Mouse (Mus musculus): Measurements from ENCODE around the gene Tnfrsf9. TPM values are rescaled to one million over a fixed set of nuclear protein-coding genes. Genes with fewer than 3 reads are reported as not detected.

Tnfrsf9 gene
- 0.07 and 0.09 TPM in 2 replicates for total RNA-seq (2014; rRNA removed)
- polyA plus RNA-seq (2012; rRNA removed): 0.05 and 0.15 TPM in 2 replicates

DNA sequence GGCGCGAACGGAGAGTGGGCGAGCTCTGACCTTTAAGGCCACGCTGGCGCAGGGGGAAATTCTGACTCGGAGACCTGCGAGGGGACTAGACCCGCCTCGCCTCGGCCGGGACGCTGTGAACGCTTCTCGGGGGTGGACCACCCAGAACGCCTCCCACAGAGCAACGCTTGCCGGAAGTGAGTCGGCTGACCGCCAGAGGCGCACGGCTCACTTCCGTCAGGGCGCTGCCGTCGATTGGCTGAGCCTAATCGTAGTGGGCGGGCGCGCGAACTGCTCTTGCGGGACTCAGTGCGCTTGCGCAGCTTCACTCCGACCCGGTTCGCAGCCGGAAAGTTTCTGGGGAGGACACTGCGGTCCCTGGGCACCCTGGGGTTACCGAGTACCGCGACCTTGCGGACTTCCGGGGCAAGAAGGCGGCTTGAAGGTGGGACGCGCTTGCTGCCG lies at the start of gene Tnfrsf9, which contains the start of gene Park7:
Gene Tnfrsf9, plus strand, starts transcription at position 273 of the 444 bp plus-strand sequence.
Gene Park7, minus strand, starts transcription at position 148 of the 444 bp plus-strand sequence.
- under 1% methylated on average over 48 of the region's 48 CpGs for WGBS
- Histone ChIP-seq H3K4me3 (ENCODE audit: insufficient read depth, low read depth, low read length) (peak within 1 kb of the TSS; percentile 79), H3K27me3 (ENCODE audit: control insufficient read depth, insufficient read depth, low read length) (no peaks in the 10 kb centered on the region), H3K27ac (replicated peaks; ENCODE audit: insufficient read depth, low read depth, low read length) (peak within 1 kb of the TSS; percentile 83), H3K36me3 (ENCODE audit: control insufficient read depth, insufficient read depth, low read length) (no peaks in the 10 kb centered on the region), H3K9ac (ENCODE audit: low read depth, low read length) (peak within 1 kb of the TSS; percentile 81), H3K79me2 (ENCODE audit: control insufficient read depth, insufficient read depth, low read length) (no peaks in the 10 kb centered on the region), H3K4me1 (ENCODE audit: control insufficient read depth, insufficient read depth, low read length) (peaks cover 8% of the 10 kb centered on the region; the same call in 1 of the 2 replicates)
- DNase-seq (ENCODE audit: extremely low read depth, low read depth, low spot score): peak; percentile 93
- TF ChIP-seq POLR2A (IDR thresholded peaks at IDR 0.05; ENCODE audit: extremely low read depth, insufficient read depth, low read length) (peak; percentile 76), CTCF (IDR thresholded peaks at IDR 0.05; ENCODE audit: low read depth, low read length) (peak; percentile 69)

DNA sequence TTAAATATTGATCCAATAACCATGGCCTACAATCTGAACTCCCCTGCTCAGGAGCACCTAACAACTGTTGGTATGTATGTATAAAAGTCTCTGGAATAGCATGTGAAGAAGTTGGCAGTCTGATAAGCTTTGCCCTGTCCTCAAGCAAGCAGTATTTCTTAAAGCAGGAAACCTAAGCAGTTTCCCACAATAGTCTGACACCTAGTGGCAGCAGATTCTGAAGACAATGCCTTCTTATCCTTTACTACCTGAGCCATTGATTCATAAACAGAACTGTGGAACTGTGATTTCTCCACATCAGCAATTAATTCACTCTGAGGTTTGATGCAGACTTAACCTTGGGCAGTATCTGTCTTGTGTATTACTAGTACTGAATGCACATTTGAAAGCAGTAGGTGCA lies 49.0 kb upstream of the Tnfrsf9 start:
- TF ChIP-seq CTCF (IDR thresholded peaks at IDR 0.05; ENCODE audit: low read depth, low read length) (no peak), POLR2A (IDR thresholded peaks at IDR 0.05; ENCODE audit: extremely low read depth, insufficient read depth, low read length) (no peak)
- H3K79me2 ChIP-seq (ENCODE audit: control insufficient read depth, insufficient read depth, low read length): no peaks in the 10 kb centered on the region
- peak; percentile 76 for DNase-seq (ENCODE audit: extremely low read depth, low read depth, low spot score)
- H3K4me1 ChIP-seq (ENCODE audit: control insufficient read depth, insufficient read depth, low read length): peaks cover 7% of the 10 kb centered on the region
- no peak overlapping the region for H3K4me3 ChIP-seq (ENCODE audit: insufficient read depth, low read depth, low read length)
- peaks cover 72% of the 10 kb centered on the region for H3K36me3 ChIP-seq (ENCODE audit: control insufficient read depth, insufficient read depth, low read length)
- no peak overlapping the region for H3K9ac ChIP-seq (ENCODE audit: low read depth, low read length)
- H3K27me3 ChIP-seq (ENCODE audit: control insufficient read depth, insufficient read depth, low read length): no peaks in the 10 kb centered on the region
- no peak overlapping the region for H3K27ac ChIP-seq (replicated peaks; ENCODE audit: insufficient read depth, low read depth, low read length)

DNA sequence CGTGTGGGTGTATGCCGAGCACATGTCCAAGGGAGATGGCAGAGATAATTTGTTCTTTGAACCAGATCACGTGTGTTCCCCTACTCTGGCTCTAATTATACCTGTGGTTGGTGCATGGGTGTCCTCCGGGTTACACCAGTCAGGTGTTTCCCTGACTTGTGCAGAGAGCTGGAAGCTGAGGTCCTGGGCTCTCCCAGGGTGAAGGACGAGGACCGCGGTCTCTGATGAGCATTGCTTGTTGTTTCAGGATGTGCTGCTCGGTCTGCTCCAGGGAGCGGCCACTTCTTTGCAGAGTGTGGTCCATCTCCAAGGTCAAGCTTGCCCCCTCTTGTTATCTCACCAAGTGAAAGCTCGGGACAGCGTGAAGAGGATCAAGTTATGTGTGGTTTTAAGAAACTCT lies 48.3 kb upstream of the Tnfrsf9 start:
- no peak overlapping the region for H3K9ac ChIP-seq (ENCODE audit: low read depth, low read length)
- peaks cover 65% of the 10 kb centered on the region for H3K36me3 ChIP-seq (ENCODE audit: control insufficient read depth, insufficient read depth, low read length)
- no peak overlapping the region for H3K27ac ChIP-seq (replicated peaks; ENCODE audit: insufficient read depth, low read depth, low read length)
- H3K79me2 ChIP-seq (ENCODE audit: control insufficient read depth, insufficient read depth, low read length): no peaks in the 10 kb centered on the region
- no peak overlapping the region for H3K4me3 ChIP-seq (ENCODE audit: insufficient read depth, low read depth, low read length)
- TF ChIP-seq CTCF (IDR thresholded peaks at IDR 0.05; ENCODE audit: low read depth, low read length) (peak; percentile 21; the same call in 1 of the 2 replicates), POLR2A (IDR thresholded peaks at IDR 0.05; ENCODE audit: extremely low read depth, insufficient read depth, low read length) (no peak)
- no peaks in the 10 kb centered on the region for H3K27me3 ChIP-seq (ENCODE audit: control insufficient read depth, insufficient read depth, low read length)
- WGBS: 35% methylated on average over 11 of the region's 11 CpGs
- peaks cover 7% of the 10 kb centered on the region for H3K4me1 ChIP-seq (ENCODE audit: control insufficient read depth, insufficient read depth, low read length)
- DNase-seq (ENCODE audit: extremely low read depth, low read depth, low spot score): no peak

DNA sequence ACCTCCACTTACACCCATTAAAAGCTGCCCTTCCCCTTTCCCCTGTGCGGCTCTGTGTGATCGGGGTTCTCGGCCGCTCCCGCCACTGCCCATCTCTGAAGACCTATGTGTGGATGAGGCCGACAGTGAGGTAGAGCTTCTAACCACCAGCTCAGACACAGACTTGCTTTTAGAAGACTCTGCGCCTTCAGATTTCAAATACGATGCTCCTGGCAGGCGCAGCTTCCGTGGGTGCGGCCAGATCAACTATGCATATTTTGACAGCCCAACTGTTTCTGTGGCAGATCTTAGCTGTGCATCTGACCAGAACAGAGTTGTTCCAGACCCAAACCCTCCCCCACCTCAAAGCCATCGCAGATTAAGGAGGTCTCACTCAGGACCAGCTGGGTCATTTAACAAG lies 47.9 kb upstream of the Tnfrsf9 start:
- Histone ChIP-seq H3K27me3 (ENCODE audit: control insufficient read depth, insufficient read depth, low read length) (no peaks in the 10 kb centered on the region), H3K36me3 (ENCODE audit: control insufficient read depth, insufficient read depth, low read length) (peaks cover 61% of the 10 kb centered on the region), H3K79me2 (ENCODE audit: control insufficient read depth, insufficient read depth, low read length) (no peaks in the 10 kb centered on the region), H3K9ac (ENCODE audit: low read depth, low read length) (peak overlapping the region; percentile 2; the same call in 1 of the 2 replicates), H3K27ac (replicated peaks; ENCODE audit: insufficient read depth, low read depth, low read length) (no peak overlapping the region), H3K4me1 (ENCODE audit: control insufficient read depth, insufficient read depth, low read length) (peaks cover 7% of the 10 kb centered on the region), H3K4me3 (ENCODE audit: insufficient read depth, low read depth, low read length) (no peak overlapping the region)
- TF ChIP-seq POLR2A (IDR thresholded peaks at IDR 0.05; ENCODE audit: extremely low read depth, insufficient read depth, low read length): 0 out of 2 replicates have a peak, but pooled peaks have one; percentile 13
- TF ChIP-seq CTCF (IDR thresholded peaks at IDR 0.05; ENCODE audit: low read depth, low read length): peak; percentile 15; the same call in 1 of the 2 replicates
- 61% methylated on average over 12 of the region's 12 CpGs for WGBS
- peak; percentile 71 for DNase-seq (ENCODE audit: extremely low read depth, low read depth, low spot score)

DNA sequence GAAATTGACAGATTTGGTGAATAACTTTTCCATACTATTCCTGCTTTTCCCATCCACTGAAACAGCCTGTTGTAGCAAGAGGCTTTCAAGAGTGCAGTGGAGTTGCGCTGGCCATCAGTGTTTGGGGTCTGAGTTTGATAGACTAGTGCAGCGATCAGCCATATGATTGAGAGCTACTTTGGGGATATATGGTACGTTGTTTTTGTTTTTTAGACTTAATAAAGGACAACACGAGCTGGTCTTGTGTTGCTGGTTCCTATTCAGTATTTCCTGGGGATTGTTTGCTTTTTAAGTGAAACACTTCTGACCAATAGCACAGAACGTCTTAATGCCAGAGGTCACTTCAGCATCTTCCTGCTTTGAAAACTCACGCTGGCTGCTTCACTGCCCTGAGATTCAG lies 46.2 kb upstream of the Tnfrsf9 start:
- TF ChIP-seq POLR2A (IDR thresholded peaks at IDR 0.05; ENCODE audit: extremely low read depth, insufficient read depth, low read length) (no peak), CTCF (IDR thresholded peaks at IDR 0.05; ENCODE audit: low read depth, low read length) (no peak)
- Histone ChIP-seq H3K9ac (ENCODE audit: low read depth, low read length) (no peak overlapping the region), H3K36me3 (ENCODE audit: control insufficient read depth, insufficient read depth, low read length) (peaks cover 49% of the 10 kb centered on the region), H3K79me2 (ENCODE audit: control insufficient read depth, insufficient read depth, low read length) (no peaks in the 10 kb centered on the region), H3K27me3 (ENCODE audit: control insufficient read depth, insufficient read depth, low read length) (no peaks in the 10 kb centered on the region), H3K4me3 (ENCODE audit: insufficient read depth, low read depth, low read length) (no peak overlapping the region), H3K4me1 (ENCODE audit: control insufficient read depth, insufficient read depth, low read length) (peaks cover 4% of the 10 kb centered on the region; the same call in 1 of the 2 replicates), H3K27ac (replicated peaks; ENCODE audit: insufficient read depth, low read depth, low read length) (no peak overlapping the region)
- WGBS: 40% methylated on average over 6 of the region's 6 CpGs
- peak; percentile 80 for DNase-seq (ENCODE audit: extremely low read depth, low read depth, low spot score)

DNA sequence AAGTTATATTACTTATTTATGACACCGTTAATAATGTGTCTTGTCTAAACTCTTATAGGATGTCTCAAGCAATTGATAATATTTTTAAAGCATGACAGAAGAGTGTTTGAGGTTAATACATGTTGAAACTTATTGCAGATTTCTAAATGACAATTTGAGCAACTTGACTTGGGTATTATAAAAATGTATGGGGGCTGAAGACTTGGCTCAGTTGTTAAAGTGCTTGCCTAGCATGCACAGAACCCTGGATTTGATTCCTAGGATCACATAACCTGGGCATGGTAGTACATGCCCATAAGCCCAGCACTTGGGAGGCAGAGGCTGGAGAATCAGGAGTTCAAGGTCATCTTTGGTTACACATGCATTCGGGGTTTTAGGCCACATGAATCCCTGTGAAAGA lies 45.5 kb upstream of the Tnfrsf9 start:
- Histone ChIP-seq H3K9ac (ENCODE audit: low read depth, low read length) (no peak overlapping the region), H3K27ac (replicated peaks; ENCODE audit: insufficient read depth, low read depth, low read length) (no peak overlapping the region), H3K4me3 (ENCODE audit: insufficient read depth, low read depth, low read length) (no peak overlapping the region), H3K4me1 (ENCODE audit: control insufficient read depth, insufficient read depth, low read length) (peaks cover 4% of the 10 kb centered on the region; the same call in 1 of the 2 replicates), H3K36me3 (ENCODE audit: control insufficient read depth, insufficient read depth, low read length) (peaks cover 44% of the 10 kb centered on the region), H3K79me2 (ENCODE audit: control insufficient read depth, insufficient read depth, low read length) (no peaks in the 10 kb centered on the region), H3K27me3 (ENCODE audit: control insufficient read depth, insufficient read depth, low read length) (no peaks in the 10 kb centered on the region)
- no peak for DNase-seq (ENCODE audit: extremely low read depth, low read depth, low spot score)
- no peak for TF ChIP-seq POLR2A (IDR thresholded peaks at IDR 0.05; ENCODE audit: extremely low read depth, insufficient read depth, low read length)
- WGBS: 39% methylated on average over 2 of the region's 2 CpGs

All from liver, adult 2 months (tissue).